In genomic region chr5:148662281-148662741, GRCm38 (mm10) we compare ENCODE assay signal across 9 mouse cellular contexts.
DNase-seq lines count a peak whose midpoint lies in the region; ATAC-seq and TF ChIP-seq lines count a peak whose summit lies in the region.
"Had no signal": no experiment of that assay in that cellular context is flagged by ENCODE, and none has a peak within 500 bp of the region (broad histone marks: within the 10 kb centered on the region; RNA-seq: fewer than 3 reads in every experiment).

No protein-coding gene starts in this region.

- TF ChIP-seq POLR2A in thymus, adult 2 months (IDR thresholded peaks at IDR 0.05; ENCODE audit: control insufficient read depth, extremely low read depth, insufficient read depth, low read length, poor library complexity): no peak

- H3K4me2 ChIP-seq in lung, embryonic 15.5 days: peak overlapping the region; percentile 30; the same call in 1 of the 2 replicates

- no peak for DNase-seq in lung, postnatal 36 days
- peak; percentile 31 to 35 for DNase-seq in frontal cortex, postnatal 10 days (ENCODE audit: low spot score in 2 of 2)
- peak; percentile 24 to 29 for DNase-seq in layer of hippocampus, postnatal 14 days (ENCODE audit: low spot score in 2 of 2)
- DNase-seq in right cerebral cortex, postnatal 36 days (ENCODE audit: low spot score in 2 of 2): peak; percentile 15 to 52
- DNase-seq in spleen, postnatal 14 days (ENCODE audit: low spot score in 2 of 2): no peak
- no peak for DNase-seq in thymus, adult 2 months
- no peak for DNase-seq in adipocyte (ENCODE audit: low spot score)

- H3K27me3 ChIP-seq in lung, embryonic 15.5 days: no peaks in the 10 kb centered on the region
- H3K27me3 ChIP-seq in thymus, adult 2 months (ENCODE audit: control insufficient read depth, insufficient read depth, low read length): no peaks in the 10 kb centered on the region

- H3K9me3 ChIP-seq in lung, embryonic 15.5 days: peaks cover 2% of the 10 kb centered on the region; the same call in 1 of the 2 replicates

- no peak for TF ChIP-seq CTCF in thymus, adult 2 months (IDR thresholded peaks at IDR 0.05; ENCODE audit: borderline replicate concordance, control insufficient read depth, extremely low read depth, insufficient read depth, low read length, poor library complexity)

- H3K27ac ChIP-seq in lung, embryonic 15.5 days: no peak overlapping the region
- no peak overlapping the region for H3K27ac ChIP-seq in thymus, adult 2 months (ENCODE audit: control insufficient read depth, insufficient read depth, low read length)
- H3K27ac ChIP-seq: kidney, postnatal 0 days had no signal

- peak; percentile 27; the same call in 1 of the 2 replicates for ATAC-seq in lung, embryonic 15.5 days (ENCODE audit: borderline replicate concordance, extremely low read depth, low FRiP score, low TSS enrichment)

- H3K36me3 ChIP-seq in lung, embryonic 15.5 days: no peaks in the 10 kb centered on the region
- no peaks in the 10 kb centered on the region for H3K36me3 ChIP-seq in thymus, adult 2 months (ENCODE audit: control insufficient read depth, insufficient read depth, low read length)

- WGBS in lung, embryonic 15.5 days: 49% methylated on average over 15 of the region's 15 CpGs
- WGBS in thymus, adult 2 months: 89% methylated on average over 15 of the region's 15 CpGs

- no peak overlapping the region; the same call in 1 of the 2 replicates for H3K9ac ChIP-seq in lung, embryonic 15.5 days

- H3K4me1 ChIP-seq in lung, embryonic 15.5 days: peaks cover 2% of the 10 kb centered on the region; the same call in 1 of the 2 replicates
- no peaks in the 10 kb centered on the region for H3K4me1 ChIP-seq in thymus, adult 2 months (replicated peaks; ENCODE audit: control insufficient read depth, insufficient read depth, low read length)

- H3K4me3 ChIP-seq in lung, embryonic 15.5 days: no peak overlapping the region
- H3K4me3 ChIP-seq in thymus, adult 2 months (ENCODE audit: control insufficient read depth, insufficient read depth, low read length): no peak overlapping the region

Comparison
In these comparisons a context has a peak if more than half of its experiments do, and no peak if none do; other contexts are left out.
1. DNase-seq: peak in frontal cortex, postnatal 10 days (2 of 2), layer of hippocampus, postnatal 14 days (2 of 2) and right cerebral cortex, postnatal 36 days (2 of 2); none in lung, postnatal 36 days (single experiment), spleen, postnatal 14 days (0 of 2), thymus, adult 2 months (single experiment) and adipocyte (single experiment).